Mouse (Mus musculus) kidney, embryonic 16.5 days (tissue): ENCODE results near the gene Itga7. TPM values are rescaled to one million over a fixed set of nuclear protein-coding genes. Genes with fewer than 3 reads are reported as not detected.
A peak's percentile ranks its signal among the peaks of the same experiment; 100 is the strongest.
"Not testable (repeated sequence)": the region's sequence is repeated elsewhere in the genome, so short reads cannot be mapped to it uniquely, and the experiment has no call there.

ENCODE experiments used
- ATAC-seq: fragments of 200-750 bp; cut with Nextera tagmentation; 2 replicates; pipeline ENCODE4 v1.8.0; 2017; ENCODE audit warnings: moderate TSS enrichment; ENCODE audit not compliant: low FRiP score, low TSS enrichment
- H3K27ac ChIP-seq: fragments of 300-500 bp; sonication (generic); 2 replicates; pipeline ENCODE4 v1.5.1; 2014; ENCODE audit warnings: low read length
- H3K27me3 ChIP-seq: fragments of 300-500 bp; sonication (generic); 2 replicates; pipeline ENCODE4 v1.6.1; 2014; ENCODE audit warnings: low read length, control low read depth, mixed read lengths; ENCODE audit not compliant: insufficient read depth
- H3K36me3 ChIP-seq: fragments of 300-500 bp; sonication (generic); 2 replicates; pipeline ENCODE4 v1.6.1; 2014; ENCODE audit warnings: low read length, control low read depth, mixed read lengths; ENCODE audit not compliant: insufficient read depth
- H3K4me1 ChIP-seq: fragments of 300-500 bp; sonication (generic); 2 replicates; pipeline ENCODE4 v1.6.1; 2014; ENCODE audit warnings: low read length, control low read depth, mixed read lengths; ENCODE audit not compliant: insufficient read depth
- H3K4me2 ChIP-seq: fragments of 300-500 bp; sonication (generic); replicated peaks from 2 replicates; pipeline ENCODE4 v1.6.1; 2014; ENCODE audit warnings: low read depth, low read length
- H3K4me3 ChIP-seq: fragments of 300-500 bp; sonication (generic); 2 replicates; pipeline ENCODE4 v1.5.1; 2014; ENCODE audit warnings: mild to moderate bottlenecking, low read length
- H3K9ac ChIP-seq: fragments of 300-500 bp; sonication (generic); replicated peaks from 2 replicates; pipeline ENCODE4 v1.6.1; 2014; ENCODE audit warnings: low read length
- H3K9me3 ChIP-seq: fragments of 300-500 bp; sonication (generic); 2 replicates; pipeline ENCODE4 v1.6.1; 2016; ENCODE audit warnings: low read length, control low read depth
- WGBS: fragments of 180-500 bp; shearing (Covaris S2); extraction: QIAGEN DNeasy Blood & Tissue Kit; methylation state at CpG from one replicate; pipeline ENCODE4 v1.1.7; 2014; 5-methylcytosine and 5-hydroxymethylcytosine counted together
- polyA plus RNA-seq: library from polyadenylated mRNA; unstranded; fragments of >200 nt; fragmentation: Nextera tagmentation; extraction: Ambion mirVana; gene quantifications from 2 replicates; pipeline ENCODE4 v1.2.1, GENCODE M21; 2015

Itga7 gene
- polyA plus RNA-seq, 1 experiment from 2014 or later = 3.9 TPM

- Histone ChIP-seq H3K4me2 (no peak overlapping the region), H3K4me3 (no peak overlapping the region), H3K9me3 (no peaks in the 10 kb centered on the region), H3K9ac (no peak overlapping the region), H3K27ac (no peak overlapping the region), H3K4me1 (no peaks in the 10 kb centered on the region), H3K36me3 (no peaks in the 10 kb centered on the region), H3K27me3 (no peaks in the 10 kb centered on the region)
- ATAC-seq = no peak
- 44% methylated on average over 1 of the region's 1 CpGs for WGBS
These were observed 37.2 kb downstream of the Itga7 start for GRCm38 (mm10) chr10:128970740-128971250.

DNA sequence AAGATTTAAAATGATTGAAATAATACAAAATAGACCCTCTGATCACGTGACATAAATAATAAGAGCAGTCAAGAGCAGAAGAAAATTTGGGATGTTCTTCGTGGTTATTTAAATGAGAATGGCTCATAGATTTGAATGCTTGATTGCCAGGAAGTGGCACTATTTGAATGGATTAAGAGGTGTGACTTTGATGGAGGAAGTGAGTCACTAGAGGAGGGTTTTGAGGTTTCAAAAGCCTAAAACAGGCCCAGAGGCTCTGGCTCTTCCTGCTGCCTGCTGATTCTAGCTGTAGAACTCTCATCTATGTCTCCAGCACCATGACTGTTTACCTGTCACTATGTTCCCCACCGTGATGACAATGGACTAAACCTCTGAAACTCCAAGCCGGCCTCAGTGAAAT is 39.2 kb downstream of the Itga7 start:
- Histone ChIP-seq H3K9me3 (no peaks in the 10 kb centered on the region), H3K9ac (no peak overlapping the region), H3K4me1 (no peaks in the 10 kb centered on the region), H3K4me2 (no peak overlapping the region), H3K36me3 (no peaks in the 10 kb centered on the region), H3K4me3 (no peak overlapping the region), H3K27me3 (no peaks in the 10 kb centered on the region), H3K27ac (no peak overlapping the region)
- WGBS = 75% methylated on average over 4 of the region's 4 CpGs
- no peak for ATAC-seq

DNA sequence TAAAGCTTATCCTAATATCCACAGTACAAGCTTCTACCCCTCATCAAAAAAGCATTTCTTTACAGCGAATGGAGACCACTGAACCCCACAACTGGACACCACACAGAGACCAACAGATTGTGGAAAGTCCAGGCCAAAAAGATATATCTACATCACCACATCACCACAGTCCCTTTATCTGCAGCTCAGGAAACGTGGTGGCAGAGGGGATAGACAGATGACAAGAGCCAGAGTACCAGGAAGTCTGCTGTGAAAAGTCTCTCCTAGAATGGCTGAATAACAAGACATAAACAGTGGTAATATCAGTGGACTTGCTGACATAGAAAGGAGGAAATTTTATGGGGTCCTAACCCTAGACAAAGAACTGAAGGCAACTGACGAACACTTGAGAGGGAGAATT is 42.8 kb downstream of the Itga7 start:
- WGBS = 61% methylated on average over 3 of the region's 3 CpGs
- Histone ChIP-seq H3K4me2 (no peak overlapping the region), H3K9ac (no peak overlapping the region), H3K4me1 (no peaks in the 10 kb centered on the region), H3K27ac (no peak overlapping the region), H3K4me3 (no peak overlapping the region), H3K36me3 (no peaks in the 10 kb centered on the region), H3K9me3 (no peaks in the 10 kb centered on the region), H3K27me3 (no peaks in the 10 kb centered on the region)
- ATAC-seq = no peak

DNA sequence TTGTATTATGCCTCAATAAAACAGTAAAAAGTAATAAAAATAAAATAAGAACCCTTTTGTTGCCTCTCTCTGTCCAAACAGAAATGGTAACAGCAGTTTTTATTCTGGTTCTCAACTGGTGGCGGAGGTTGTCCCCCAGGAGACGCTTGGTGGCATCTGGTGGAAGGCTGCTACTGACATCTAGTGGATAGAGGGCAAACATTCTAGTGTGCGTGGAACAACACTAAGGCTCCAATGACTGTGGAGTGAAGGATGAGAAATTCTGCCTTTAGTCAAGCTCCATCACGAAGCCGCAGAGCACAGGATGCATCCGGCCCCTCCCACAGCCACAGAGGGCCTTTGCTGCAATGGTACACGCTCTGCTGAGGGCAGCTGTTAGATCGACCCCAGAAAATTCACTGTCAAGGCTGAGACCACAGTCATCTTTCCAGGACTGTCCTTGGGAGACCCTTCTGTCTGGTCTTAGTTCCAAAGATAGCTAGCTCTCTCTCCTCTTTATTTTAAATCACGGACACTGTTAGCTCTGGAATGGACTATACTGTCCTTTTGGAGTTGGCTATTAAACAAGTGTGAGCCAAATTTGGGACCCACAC is 44.0 kb downstream of the Itga7 start:
- Histone ChIP-seq H3K27ac (no peak overlapping the region), H3K4me1 (no peaks in the 10 kb centered on the region), H3K27me3 (no peaks in the 10 kb centered on the region), H3K9me3 (no peaks in the 10 kb centered on the region), H3K4me2 (no peak overlapping the region), H3K9ac (no peak overlapping the region), H3K4me3 (no peak overlapping the region), H3K36me3 (no peaks in the 10 kb centered on the region)
- ATAC-seq = peak; percentile 83; the same call in 1 of the 2 replicates
- WGBS = 22% methylated on average over 9 of the region's 9 CpGs

DNA sequence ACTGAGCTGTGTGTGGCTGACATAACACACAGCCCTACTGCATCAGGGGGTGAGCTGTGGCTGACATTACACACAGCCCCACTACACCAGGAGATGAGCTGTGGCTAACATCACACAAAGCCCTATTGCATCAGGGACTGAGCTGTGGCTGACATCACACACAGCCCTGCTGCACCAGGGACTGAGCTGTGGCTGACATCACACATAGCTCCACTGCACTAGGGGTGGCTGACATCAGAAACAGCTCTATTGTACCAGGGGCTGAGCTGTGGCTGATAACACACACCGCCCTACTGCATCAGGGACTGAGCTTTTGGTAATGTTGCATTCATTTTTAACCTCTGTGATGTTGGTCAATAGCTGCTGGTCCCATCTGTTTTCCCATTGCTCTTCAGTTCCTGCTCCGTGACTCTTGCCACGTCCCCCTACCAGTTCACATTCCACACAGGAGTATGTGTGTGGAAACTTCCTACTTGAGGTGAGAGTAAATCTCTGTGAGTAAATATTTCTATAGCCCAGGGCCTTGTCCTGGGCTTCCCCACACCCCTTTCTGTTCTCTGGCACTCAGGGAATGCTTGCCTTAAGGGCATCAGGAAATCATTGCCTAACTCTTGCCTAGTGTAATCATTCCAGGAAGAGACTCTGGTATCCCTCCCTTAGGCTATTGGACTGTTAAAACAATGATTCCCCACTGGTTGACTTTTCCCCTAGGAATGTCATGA is 47.2 kb downstream of the Itga7 start:
- H3K27ac ChIP-seq = no peak overlapping the region
- no peak overlapping the region for H3K4me3 ChIP-seq
- H3K9ac ChIP-seq = no peak overlapping the region
- peak; percentile 73 for ATAC-seq
- no peaks in the 10 kb centered on the region for H3K27me3 ChIP-seq
- H3K4me2 ChIP-seq = no peak overlapping the region
- no peaks in the 10 kb centered on the region for H3K4me1 ChIP-seq
- H3K36me3 ChIP-seq = no peaks in the 10 kb centered on the region
- H3K9me3 ChIP-seq = no peaks in the 10 kb centered on the region
- 79% methylated on average over 3 of the region's 3 CpGs for WGBS

- H3K27me3 ChIP-seq, H3K4me2 ChIP-seq, H3K9ac ChIP-seq, H3K27ac ChIP-seq, H3K9me3 ChIP-seq, H3K36me3 ChIP-seq, H3K4me3 ChIP-seq, ATAC-seq, H3K4me1 ChIP-seq: not testable (repeated sequence)
- 44% methylated on average over 1 of the region's 1 CpGs for WGBS
These were observed 55.5 kb downstream of the Itga7 start, which contains the start of gene Olfr9 for GRCm38 (mm10) chr10:128989131-128989530. Gene Olfr9 (plus strand): TSS chr10:128989431.

- 67% methylated on average over 5 of the region's 10 CpGs for WGBS
- H3K4me1 ChIP-seq, H3K27me3 ChIP-seq, H3K9ac ChIP-seq, H3K4me2 ChIP-seq, H3K36me3 ChIP-seq, H3K9me3 ChIP-seq, H3K4me3 ChIP-seq, ATAC-seq, H3K27ac ChIP-seq: not testable (repeated sequence)
These were observed 56.7 kb downstream of the Itga7 start for GRCm38 (mm10) chr10:128990129-128990850.

- Histone ChIP-seq H3K27ac (no peak overlapping the region), H3K4me3 (no peak overlapping the region), H3K36me3 (no peaks in the 10 kb centered on the region), H3K4me1 (no peaks in the 10 kb centered on the region), H3K9me3 (no peaks in the 10 kb centered on the region), H3K27me3 (no peaks in the 10 kb centered on the region), H3K9ac (no peak overlapping the region), H3K4me2 (no peak overlapping the region)
- ATAC-seq = no peak
These were observed 57.4 kb downstream of the Itga7 start for GRCm38 (mm10) chr10:128990994-128991393.

DNA sequence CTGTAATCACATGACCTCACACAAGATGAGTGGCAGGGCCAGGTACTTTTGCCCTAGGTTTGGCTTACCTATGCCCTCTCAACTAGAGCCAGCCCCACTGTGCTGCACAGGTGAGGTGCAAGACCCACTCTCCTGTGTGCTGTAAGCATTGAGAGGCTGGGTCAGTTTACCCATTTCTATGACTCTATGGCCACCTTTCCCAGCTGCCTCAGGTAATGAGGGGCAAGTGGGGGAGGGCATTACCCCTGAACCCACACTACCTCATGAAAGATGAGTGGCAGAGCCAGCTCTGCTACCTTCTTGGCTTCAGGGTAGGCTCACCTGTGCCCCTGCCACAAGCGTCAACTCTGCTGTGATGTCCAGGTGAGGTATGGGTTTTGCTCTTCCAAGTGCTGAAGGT is 62.2 kb downstream of the Itga7 start:
- no peak for ATAC-seq
- H3K4me1 ChIP-seq = no peaks in the 10 kb centered on the region
- 95% methylated on average over 1 of the region's 1 CpGs for WGBS

More for the DNA sequence above, 62.2 kb downstream of the Itga7 start:
- Histone ChIP-seq H3K36me3 (no peaks in the 10 kb centered on the region), H3K4me3 (no peak overlapping the region), H3K9ac (no peak overlapping the region), H3K27ac (no peak overlapping the region), H3K27me3 (no peaks in the 10 kb centered on the region), H3K4me2 (no peak overlapping the region), H3K9me3 (no peaks in the 10 kb centered on the region)
